Mouse (Mus musculus) heart, adult 9 months (tissue): ENCODE measurements around the gene Olfr469.
"Not testable (repeated sequence)": the region's sequence is repeated elsewhere in the genome, so short reads cannot be mapped to it uniquely, and the experiment has no call there.

ENCODE experiments used
- DNase-seq, 2 experiments: peaks; one replicate each; pipeline ENCODE4 v3.0.0; 2022; ENCODE audit warnings: low spot score in 2 of 2

Gene Olfr469

DNA sequence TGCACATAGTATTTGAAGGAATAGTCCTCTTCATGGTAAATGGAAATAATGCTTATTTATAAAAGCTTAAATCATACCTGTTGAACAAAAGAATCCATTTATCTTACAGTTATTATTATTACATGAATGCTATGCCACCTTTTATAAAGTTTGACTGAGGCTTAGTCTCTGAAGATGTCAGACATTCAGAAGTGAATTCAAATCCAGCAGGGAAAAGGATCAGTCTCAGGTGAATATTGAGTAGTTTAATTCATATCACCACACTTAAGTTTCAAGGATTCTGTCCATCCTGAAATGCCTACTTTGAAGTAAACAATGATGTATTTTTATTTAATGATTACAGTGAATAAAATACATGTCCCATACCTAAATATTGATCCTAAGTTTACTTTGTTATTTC, at the start of gene Olfr469:
TSS of gene Olfr469 (minus strand) at position 101 of the 400 bp plus-strand sequence.
- DNase-seq: not testable (repeated sequence)

DNA sequence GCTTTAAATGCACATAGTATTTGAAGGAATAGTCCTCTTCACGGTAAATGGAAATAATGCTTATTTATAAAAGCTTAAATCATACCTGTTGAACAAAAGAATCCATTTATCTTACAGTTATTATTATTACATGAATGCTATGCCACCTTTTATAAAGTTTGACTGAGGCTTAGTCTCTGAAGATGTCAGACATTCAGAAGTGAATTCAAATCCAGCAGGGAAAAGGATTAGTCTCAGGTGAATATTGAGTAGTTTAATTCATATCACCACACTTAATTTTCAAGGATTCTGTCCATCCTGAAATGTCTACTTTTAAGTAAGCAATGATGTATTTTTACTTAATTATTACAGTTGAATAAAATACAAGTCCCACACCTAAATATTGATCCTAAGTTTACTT, 22.0 kb upstream of the Olfr469 start, which contains the start of gene Olfr470:
TSS of gene Olfr470 (minus strand) at position 101 of the 400 bp plus-strand sequence.
- DNase-seq: not testable (repeated sequence)

DNA sequence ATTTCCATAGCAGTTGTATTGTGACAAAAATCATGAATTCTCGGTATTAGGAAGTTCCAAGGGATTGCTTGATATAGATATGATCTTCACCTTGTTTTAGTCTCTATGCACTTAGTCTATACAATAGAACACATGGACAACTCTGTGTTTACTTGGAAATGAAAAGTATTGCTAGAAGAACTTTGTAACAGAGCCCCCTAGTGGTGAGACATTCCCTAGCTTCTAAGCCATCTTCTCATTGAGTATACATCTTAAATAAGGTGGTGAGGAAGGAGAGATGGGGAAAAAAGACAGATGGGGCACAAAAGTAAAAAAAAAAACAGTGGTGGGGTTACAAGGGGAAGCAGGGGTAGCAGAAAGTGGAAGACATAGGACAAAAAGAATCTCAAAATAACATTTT, 16.4 kb upstream of the Olfr469 start:
- DNase-seq: no peak

DNA sequence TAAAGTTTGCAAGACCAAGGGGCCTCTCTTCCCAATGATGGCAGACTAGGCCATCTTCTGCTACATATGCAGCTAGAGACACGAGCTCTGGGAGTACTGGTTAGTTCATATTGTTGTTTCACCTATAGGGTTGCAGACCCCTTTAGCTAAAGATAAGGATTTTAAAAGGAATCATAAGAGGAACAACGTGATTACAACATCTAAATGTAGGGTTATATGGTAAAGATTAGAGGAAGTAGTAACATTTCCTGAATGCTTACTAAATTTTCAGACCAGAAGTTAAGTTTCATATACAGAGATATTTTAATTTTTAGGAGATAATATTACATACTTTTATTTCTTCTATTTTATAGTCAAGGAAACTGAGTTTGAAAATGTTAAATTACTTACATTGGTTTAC, 1.5 kb downstream of the Olfr469 start:
- DNase-seq: not testable (repeated sequence)

DNA sequence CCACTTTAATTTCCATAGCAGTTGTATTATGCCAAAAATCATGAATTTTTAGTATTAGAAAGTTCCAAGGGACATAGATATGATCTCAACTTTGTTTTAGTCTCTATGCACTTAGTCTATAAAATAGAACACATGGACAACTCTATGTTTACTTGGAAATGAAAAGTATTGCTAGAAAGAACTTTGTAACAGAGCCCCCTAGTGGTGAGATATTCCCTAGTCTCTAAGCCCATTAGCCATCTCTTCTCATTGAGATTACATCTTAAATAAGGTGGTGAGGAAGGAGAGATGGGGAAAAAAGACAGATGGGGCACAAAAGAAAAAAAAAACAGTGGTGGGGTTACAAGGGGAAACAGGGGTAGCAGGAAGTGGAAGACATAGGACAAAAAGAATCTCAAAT, 5.9 kb downstream of the Olfr469 start:
- no peak for DNase-seq

DNA sequence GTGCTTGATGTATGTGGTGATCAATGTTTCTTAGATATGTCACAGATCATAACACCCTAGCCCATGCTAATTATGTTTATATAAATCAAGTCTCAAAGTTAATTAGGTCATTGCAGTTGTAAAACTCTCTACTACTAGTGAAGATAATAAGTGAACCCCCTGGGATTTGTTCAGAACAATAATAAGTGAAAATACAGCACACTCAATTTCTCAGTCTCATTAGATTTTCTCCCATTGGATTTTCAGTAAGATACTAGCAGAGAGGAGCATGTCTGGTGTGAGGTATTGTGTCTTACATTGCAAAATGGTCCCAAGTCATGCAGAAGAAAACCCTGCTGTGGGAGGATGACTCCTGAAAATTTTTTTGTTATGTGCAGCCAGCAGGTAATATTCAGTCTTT, 13.4 kb downstream of the Olfr469 start, which contains the start of gene Olfr467:
TSS of gene Olfr467 (plus strand) at position 301 of the 400 bp plus-strand sequence.
- DNase-seq: no peak

DNA sequence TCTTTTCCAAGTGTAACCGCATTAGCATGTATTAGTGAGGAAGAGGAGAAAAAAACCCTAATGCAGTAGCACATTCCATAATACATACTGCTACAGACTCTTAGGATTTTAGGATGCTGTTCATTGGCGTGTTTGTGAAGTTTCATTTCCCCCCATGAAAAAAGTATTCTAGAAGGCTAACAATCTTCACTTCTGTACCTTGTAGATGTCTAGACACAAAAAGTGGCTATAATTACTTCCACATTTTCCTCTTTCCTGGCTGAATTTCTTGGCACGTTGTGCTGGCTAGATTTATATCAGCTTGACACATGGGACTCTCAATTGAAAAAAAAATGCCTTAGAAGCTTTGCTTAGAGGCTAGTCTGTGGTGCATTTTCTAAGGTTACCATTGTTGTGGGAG, 23.2 kb downstream of the Olfr469 start:
- DNase-seq: no peak

DNA sequence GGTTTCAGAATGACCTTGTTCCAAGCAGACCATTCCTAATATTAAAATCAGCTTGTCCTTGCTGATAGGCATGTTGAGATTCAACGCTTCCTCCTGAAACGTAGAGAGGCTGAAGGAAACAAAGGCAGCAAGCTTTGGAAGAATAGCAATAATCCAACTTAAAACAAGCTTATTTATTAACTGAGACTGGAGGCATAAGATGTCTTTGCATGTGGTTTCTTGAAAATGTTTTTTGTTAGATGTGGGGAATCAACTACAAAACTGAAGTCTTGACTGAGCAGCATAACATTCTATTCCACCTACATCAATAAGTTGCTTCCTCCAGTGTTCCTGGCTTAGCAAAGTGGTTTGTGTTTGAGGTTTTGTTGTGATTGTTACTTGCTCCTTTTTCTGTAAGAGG, 24.2 kb downstream of the Olfr469 start, which contains the start of gene Ovch2:
TSS of gene Ovch2 (minus strand) at position 101 of the 400 bp plus-strand sequence.
- no peak for DNase-seq

DNA sequence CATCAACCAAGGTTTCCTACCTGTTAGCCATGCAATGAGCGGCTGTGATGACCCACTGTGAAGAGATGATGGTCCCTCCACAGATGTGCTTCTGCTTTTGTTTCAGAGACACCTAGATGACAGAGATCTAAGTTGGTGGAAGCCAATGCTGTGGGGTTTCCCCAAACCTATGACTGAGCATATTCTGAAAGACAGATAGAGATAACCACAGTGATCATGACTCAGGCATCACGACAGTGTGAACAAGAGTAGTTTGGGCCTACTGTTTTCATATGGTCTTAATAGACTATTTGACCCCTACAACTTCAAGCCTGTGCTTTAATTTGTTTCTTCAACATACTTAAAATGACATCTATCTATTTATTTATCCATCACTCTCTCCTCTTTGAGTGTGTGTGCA, 28.8 kb downstream of the Olfr469 start:
- no peak for DNase-seq

DNA sequence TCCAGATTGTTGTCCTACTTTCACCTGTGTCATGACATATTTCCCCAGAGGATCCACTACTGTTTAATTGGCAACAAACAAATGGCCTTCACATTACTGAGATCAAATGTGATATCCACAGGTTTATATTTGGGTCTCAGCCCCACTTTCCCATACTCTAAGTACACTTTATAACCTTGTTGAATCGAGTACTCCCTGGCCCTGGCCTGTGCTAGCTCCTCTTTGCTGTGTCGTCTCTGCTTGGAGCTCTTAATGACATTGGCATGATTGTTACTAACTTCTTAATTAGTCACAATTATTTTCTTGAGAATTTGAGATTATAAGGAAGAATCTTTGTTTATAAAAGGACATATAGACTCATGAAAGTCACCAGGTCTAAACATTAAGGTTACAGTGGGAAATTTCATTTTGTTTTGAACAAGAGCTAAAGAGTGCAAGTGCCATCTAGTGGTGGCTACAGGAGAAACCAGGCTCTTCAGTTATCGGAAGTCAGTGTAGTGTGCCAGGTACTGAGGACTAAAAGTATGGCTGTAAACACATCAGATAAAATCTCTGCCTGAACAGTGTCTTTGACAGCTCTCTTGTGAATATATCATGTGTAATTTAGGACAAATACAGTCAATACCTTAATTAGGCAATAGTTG, 37.2 kb downstream of the Olfr469 start:
- DNase-seq: no peak

DNA sequence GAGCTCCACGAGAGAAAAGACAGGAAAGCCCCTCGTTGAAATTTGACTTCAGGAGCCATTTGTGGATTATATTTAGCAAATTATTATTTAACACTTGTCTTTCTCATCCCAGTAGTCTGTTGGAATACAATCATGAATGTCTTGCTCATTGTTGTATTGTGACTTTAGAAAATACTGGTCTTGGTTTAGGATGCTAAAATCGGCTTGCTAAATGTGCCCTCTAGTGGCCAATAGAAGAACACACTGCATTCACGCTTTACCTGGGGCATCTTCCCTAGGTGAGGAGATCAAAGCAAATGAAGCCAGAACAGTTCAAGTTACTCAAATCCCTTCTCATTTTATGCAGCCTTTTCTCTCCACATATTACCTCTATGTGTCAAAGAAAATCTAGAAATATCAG, 45.7 kb downstream of the Olfr469 start:
- no peak for DNase-seq

DNA sequence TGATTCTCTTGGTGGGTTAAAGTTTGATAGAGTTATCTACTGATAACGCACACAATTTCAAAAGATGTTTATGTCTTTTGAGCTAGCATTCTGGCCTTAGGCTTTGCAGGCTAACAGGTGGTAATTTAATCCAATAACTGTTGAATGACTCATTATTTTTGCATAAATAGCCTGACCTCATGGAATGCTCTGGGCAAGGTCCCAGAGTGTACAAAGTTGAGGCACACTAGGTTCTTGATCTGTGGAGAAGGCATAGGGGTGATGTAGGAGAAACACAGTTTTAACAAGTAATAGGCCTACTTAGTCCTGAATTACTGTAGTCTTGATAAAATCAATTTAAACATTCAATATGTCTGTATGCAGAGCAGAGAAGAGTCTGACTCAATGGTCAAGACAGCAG, 47.1 kb downstream of the Olfr469 start:
- DNase-seq: no peak

DNA sequence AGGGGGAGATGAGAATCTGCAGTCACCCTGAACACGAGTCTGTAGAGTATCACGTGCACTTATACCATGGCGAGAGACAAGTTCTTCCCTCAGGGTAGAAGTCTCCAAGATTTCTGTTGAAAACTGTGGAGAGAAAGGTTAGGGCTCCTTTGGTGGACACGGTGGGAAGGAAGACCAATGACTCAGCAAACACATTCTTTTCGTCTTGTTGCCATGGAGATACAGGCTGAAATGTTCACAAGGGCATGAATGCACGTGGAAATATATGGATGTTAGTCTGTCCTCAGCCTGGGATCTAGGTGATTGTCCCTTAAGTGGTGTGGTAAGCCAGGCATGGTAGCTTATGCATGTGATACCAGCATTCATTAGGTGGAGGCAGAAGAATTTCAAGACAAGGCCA, 54.5 kb downstream of the Olfr469 start:
- no peak for DNase-seq
